Mouse (Mus musculus) neural tube, embryonic 14.5 days (tissue): ENCODE data around the gene Lamb3. TPM values are rescaled to one million over a fixed set of nuclear protein-coding genes. Genes with fewer than 3 reads are reported as not detected.
"Not testable (repeated sequence)": the region's sequence is repeated elsewhere in the genome, so short reads cannot be mapped to it uniquely, and the experiment has no call there.

Source experiments
- ATAC-seq: fragments of 200-750 bp; cut with Nextera tagmentation; 2 replicates; pipeline ENCODE4 v1.8.0; 2017; ENCODE audit warnings: low read depth, mild to moderate bottlenecking, moderate TSS enrichment, moderate library complexity
- H3K27ac ChIP-seq: fragments of 300-500 bp; sonication (generic); 2 replicates; pipeline ENCODE4 v1.5.1; 2014; ENCODE audit warnings: low read depth, mild to moderate bottlenecking, control low read depth, low read length, moderate library complexity, mixed read lengths
- H3K27me3 ChIP-seq: fragments of 300-500 bp; sonication (generic); 2 replicates; pipeline ENCODE4 v1.6.1; 2014; ENCODE audit warnings: low read length; ENCODE audit not compliant: control insufficient read depth, insufficient read depth
- H3K36me3 ChIP-seq: fragments of 300-500 bp; sonication (generic); 2 replicates; pipeline ENCODE4 v1.6.1; 2014; ENCODE audit warnings: low read length, mixed read lengths; ENCODE audit not compliant: control insufficient read depth, insufficient read depth
- H3K4me1 ChIP-seq: fragments of 300-500 bp; sonication (generic); 2 replicates; pipeline ENCODE4 v1.6.1; 2014; ENCODE audit warnings: low read length; ENCODE audit not compliant: control insufficient read depth, insufficient read depth
- H3K4me2 ChIP-seq: fragments of 300-500 bp; sonication (generic); 2 replicates; pipeline ENCODE4 v1.6.1; 2014; ENCODE audit warnings: mild to moderate bottlenecking, low read depth, low read length, control low read depth
- H3K4me3 ChIP-seq: fragments of 300-500 bp; sonication (generic); 2 replicates; pipeline ENCODE4 v1.5.1; 2014; ENCODE audit warnings: low read depth, low read length, control low read depth, mixed read lengths
- H3K9ac ChIP-seq: fragments of 300-500 bp; sonication (generic); replicated peaks from 2 replicates; pipeline ENCODE4 v1.6.1; 2014; ENCODE audit warnings: low read depth, mild to moderate bottlenecking, control low read depth, low read length, mixed read lengths
- H3K9me3 ChIP-seq: fragments of 300-500 bp; sonication (generic); 2 replicates; pipeline ENCODE4 v1.6.1; 2016; ENCODE audit warnings: low read length; ENCODE audit not compliant: control insufficient read depth
- WGBS: fragments of 180-500 bp; shearing (Covaris S2); extraction: QIAGEN DNeasy Blood & Tissue Kit; methylation state at CpG from one replicate; pipeline ENCODE4 v1.1.7; 2014; 5-methylcytosine and 5-hydroxymethylcytosine counted together
- polyA plus RNA-seq: library from polyadenylated mRNA; unstranded; fragments of >200 nt; fragmentation: Nextera tagmentation; extraction: Ambion mirVana; gene quantifications from 2 replicates; pipeline ENCODE4 v1.2.1, GENCODE M21; 2014

Lamb3 gene
- polyA plus RNA-seq, 1 experiment from 2014 or later, result 0.23 TPM

GRCm38 (mm10) chr1:193274407-193275071 lies 67.0 kb downstream of the Lamb3 start:
- peaks cover 12% of the 10 kb centered on the region for H3K4me1 ChIP-seq
- H3K27ac ChIP-seq, result no peak overlapping the region
- no peaks in the 10 kb centered on the region for H3K9me3 ChIP-seq
- no peaks in the 10 kb centered on the region for H3K27me3 ChIP-seq
- WGBS, result 86% methylated on average over 8 of the region's 8 CpGs
- ATAC-seq, result no peak
- H3K4me2 ChIP-seq, result no peak overlapping the region
- no peaks in the 10 kb centered on the region for H3K36me3 ChIP-seq
- no peak overlapping the region for H3K4me3 ChIP-seq
- H3K9ac ChIP-seq, result no peak overlapping the region

GRCm38 (mm10) chr1:193278414-193279045 lies 71.0 kb downstream of the Lamb3 start:
- Histone ChIP-seq H3K4me2 (no peak overlapping the region), H3K9ac (no peak overlapping the region), H3K9me3 (no peaks in the 10 kb centered on the region), H3K27ac (no peak overlapping the region), H3K4me1 (no peaks in the 10 kb centered on the region; the same call in 1 of the 2 replicates), H3K27me3 (no peaks in the 10 kb centered on the region), H3K36me3 (no peaks in the 10 kb centered on the region), H3K4me3 (no peak overlapping the region)
- ATAC-seq, result no peak
- WGBS, result 38% methylated on average over 6 of the region's 6 CpGs

- Histone ChIP-seq H3K27me3 (no peaks in the 10 kb centered on the region), H3K9me3 (no peaks in the 10 kb centered on the region), H3K4me2 (no peak overlapping the region), H3K27ac (no peak overlapping the region), H3K4me3 (no peak overlapping the region), H3K4me1 (no peaks in the 10 kb centered on the region), H3K36me3 (no peaks in the 10 kb centered on the region), H3K9ac (no peak overlapping the region)
- 82% methylated on average over 4 of the region's 4 CpGs for WGBS
- ATAC-seq, result no peak
Observed at GRCm38 (mm10) chr1:193279492-193279891, 72.0 kb downstream of the Lamb3 start.

- H3K27ac ChIP-seq, result no peak overlapping the region
- no peak overlapping the region for H3K4me3 ChIP-seq
- no peaks in the 10 kb centered on the region for H3K36me3 ChIP-seq
- no peaks in the 10 kb centered on the region for H3K27me3 ChIP-seq
- no peak overlapping the region for H3K4me2 ChIP-seq
- WGBS, result 93% methylated on average over 2 of the region's 2 CpGs
- no peaks in the 10 kb centered on the region for H3K4me1 ChIP-seq
- no peak for ATAC-seq
- no peaks in the 10 kb centered on the region for H3K9me3 ChIP-seq
- H3K9ac ChIP-seq, result no peak overlapping the region
Observed at GRCm38 (mm10) chr1:193281344-193281743, 73.8 kb downstream of the Lamb3 start.

GRCm38 (mm10) chr1:193284228-193284779 lies 76.8 kb downstream of the Lamb3 start:
- H3K27me3 ChIP-seq, result no peaks in the 10 kb centered on the region
- H3K4me2 ChIP-seq, result no peak overlapping the region
- H3K27ac ChIP-seq, result no peak overlapping the region
- H3K36me3 ChIP-seq, result no peaks in the 10 kb centered on the region
- 34% methylated on average over 7 of the region's 7 CpGs for WGBS
- no peak overlapping the region for H3K9ac ChIP-seq
- ATAC-seq, result peak; percentile 92
- no peak overlapping the region for H3K4me3 ChIP-seq
- H3K4me1 ChIP-seq, result no peaks in the 10 kb centered on the region
- no peaks in the 10 kb centered on the region for H3K9me3 ChIP-seq

GRCm38 (mm10) chr1:193285766-193286325 lies 78.3 kb downstream of the Lamb3 start:
- WGBS, result 93% methylated on average over 3 of the region's 3 CpGs
- not testable (repeated sequence) for H3K9me3 ChIP-seq, H3K4me1 ChIP-seq, H3K4me2 ChIP-seq, H3K9ac ChIP-seq, H3K4me3 ChIP-seq, H3K36me3 ChIP-seq, H3K27ac ChIP-seq, H3K27me3 ChIP-seq, ATAC-seq

GRCm38 (mm10) chr1:193287578-193287977 lies 80.1 kb downstream of the Lamb3 start:
- no peaks in the 10 kb centered on the region for H3K36me3 ChIP-seq
- no peak overlapping the region for H3K9ac ChIP-seq
- no peak overlapping the region for H3K4me3 ChIP-seq
- H3K4me1 ChIP-seq, result no peaks in the 10 kb centered on the region
- no peak overlapping the region for H3K27ac ChIP-seq
- H3K27me3 ChIP-seq, result no peaks in the 10 kb centered on the region
- H3K9me3 ChIP-seq, result no peaks in the 10 kb centered on the region
- no peak for ATAC-seq
- H3K4me2 ChIP-seq, result no peak overlapping the region
- WGBS, result 88% methylated on average over 2 of the region's 2 CpGs

GRCm38 (mm10) chr1:193289076-193289475 lies 81.6 kb downstream of the Lamb3 start:
- H3K9ac ChIP-seq, result no peak overlapping the region
- no peaks in the 10 kb centered on the region for H3K36me3 ChIP-seq
- ATAC-seq, result no peak
- H3K4me2 ChIP-seq, result no peak overlapping the region
- 95% methylated on average over 3 of the region's 3 CpGs for WGBS
- no peak overlapping the region for H3K27ac ChIP-seq
- H3K9me3 ChIP-seq, result no peaks in the 10 kb centered on the region
- no peak overlapping the region for H3K4me3 ChIP-seq
- no peaks in the 10 kb centered on the region for H3K27me3 ChIP-seq
- H3K4me1 ChIP-seq, result no peaks in the 10 kb centered on the region

GRCm38 (mm10) chr1:193289914-193290313 lies 82.4 kb downstream of the Lamb3 start:
- H3K9me3 ChIP-seq, result no peaks in the 10 kb centered on the region
- H3K27ac ChIP-seq, result no peak overlapping the region
- H3K4me2 ChIP-seq, result no peak overlapping the region
- H3K36me3 ChIP-seq, result no peaks in the 10 kb centered on the region
- H3K9ac ChIP-seq, result no peak overlapping the region
- 88% methylated on average over 5 of the region's 5 CpGs for WGBS
- no peaks in the 10 kb centered on the region for H3K4me1 ChIP-seq
- H3K4me3 ChIP-seq, result no peak overlapping the region
- no peak for ATAC-seq
- H3K27me3 ChIP-seq, result no peaks in the 10 kb centered on the region
